In the genomic region with DNA sequence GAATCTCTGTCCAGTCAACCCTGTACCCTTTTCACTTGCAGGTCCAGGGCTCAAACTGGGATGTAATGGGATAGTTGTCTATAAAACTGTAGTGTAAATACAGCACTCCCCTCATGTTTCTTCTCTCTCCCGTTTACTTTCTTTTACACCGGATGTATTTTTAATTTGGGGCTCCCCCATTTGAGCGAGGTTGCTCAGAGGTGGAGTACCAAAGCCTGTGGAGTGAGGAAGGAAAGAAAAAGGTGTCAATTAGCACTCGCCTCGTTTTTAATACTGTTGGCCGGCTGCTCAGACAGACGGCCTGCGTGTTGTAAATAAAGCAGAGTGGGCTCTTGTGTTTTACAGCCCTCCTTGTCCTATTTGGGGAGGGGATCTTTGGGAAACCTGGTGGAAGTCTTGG, we compare ENCODE assay signal across 8 mouse cellular contexts. TPM values are rescaled to one million over a fixed set of nuclear protein-coding genes. Genes with fewer than 3 reads are reported as not detected.
DNase-seq lines count a peak whose midpoint lies in the region; ATAC-seq and TF ChIP-seq lines count a peak whose summit lies in the region.

No protein-coding gene starts in this region.

- H3K4me2 ChIP-seq in embryonic facial prominence, embryonic 14.5 days (ENCODE audit: low read depth, low read length), result peak overlapping the region; percentile 94; the same call in 1 of the 2 replicates
- H3K4me2 ChIP-seq in neural tube, embryonic 12.5 days (replicated peaks), result 0 out of 2 replicates have a peak overlapping the region, but pooled peaks have one; percentile 90

- H3K4me1 ChIP-seq in embryonic facial prominence, embryonic 14.5 days (ENCODE audit: control insufficient read depth, insufficient read depth, low read length), result peaks cover 19% of the 10 kb centered on the region
- H3K4me1 ChIP-seq in neural tube, embryonic 12.5 days, result peaks cover 39% of the 10 kb centered on the region

- ATAC-seq in embryonic facial prominence, embryonic 14.5 days (ENCODE audit: low read depth), result no peak
- no peak for ATAC-seq in neural tube, embryonic 12.5 days (ENCODE audit: low FRiP score, low read depth)

- DNase-seq in left cerebral cortex, adult 2 months (ENCODE audit: extremely low spot score in 1 of 2, low spot score in 2 of 2), result no peak
- DNase-seq in left cerebral cortex, adult 18-20 months (ENCODE audit: low spot score in 2 of 2), result no peak
- DNase-seq in embryonic facial prominence, embryonic 14.5 days (ENCODE audit: low spot score), result no peak
- peak; percentile 77 for DNase-seq in induced T-regulatory cell, adult 2 months (ENCODE audit: low read depth)
- DNase-seq in layer of hippocampus, postnatal 36 days, result no peak
- DNase-seq in layer of hippocampus, postnatal 10 days (ENCODE audit: low spot score in 2 of 2), result no peak
- DNase-seq in cerebellum, adult 11 months, result no peak

- no peak overlapping the region for H3K9ac ChIP-seq in embryonic facial prominence, embryonic 14.5 days (ENCODE audit: low read depth, low read length)
- H3K9ac ChIP-seq in neural tube, embryonic 12.5 days, result no peak overlapping the region

- H3K4me3 ChIP-seq in left cerebral cortex, adult 2 months, result no peak overlapping the region
- peak overlapping the region; percentile 74 for H3K4me3 ChIP-seq in embryonic facial prominence, embryonic 14.5 days (ENCODE audit: low read depth, low read length)
- no peak overlapping the region for H3K4me3 ChIP-seq in neural tube, embryonic 12.5 days

- peaks cover 30% of the 10 kb centered on the region for H3K36me3 ChIP-seq in embryonic facial prominence, embryonic 14.5 days (ENCODE audit: control insufficient read depth, insufficient read depth, low read length)
- H3K36me3 ChIP-seq in neural tube, embryonic 12.5 days, result peaks cover 24% of the 10 kb centered on the region

- 82% methylated on average over 8 of the region's 8 CpGs for WGBS in embryonic facial prominence, embryonic 14.5 days
- 71% methylated on average over 8 of the region's 8 CpGs for WGBS in neural tube, embryonic 12.5 days

- no peaks in the 10 kb centered on the region for H3K9me3 ChIP-seq in embryonic facial prominence, embryonic 14.5 days (ENCODE audit: control insufficient read depth, low read length)
- no peaks in the 10 kb centered on the region for H3K9me3 ChIP-seq in neural tube, embryonic 12.5 days

- H3K27ac ChIP-seq in left cerebral cortex, adult 2 months, result 0 out of 2 replicates have a peak overlapping the region, but pooled peaks have one; percentile 17
- peak overlapping the region; percentile 72 for H3K27ac ChIP-seq in embryonic facial prominence, embryonic 14.5 days (replicated peaks; ENCODE audit: low read depth, low read length)
- H3K27ac ChIP-seq in neural tube, embryonic 12.5 days, result no peak overlapping the region

- TF ChIP-seq CTCF in left cerebral cortex, adult 2 months (IDR thresholded peaks at IDR 0.05), result no peak

- H3K27me3 ChIP-seq in embryonic facial prominence, embryonic 14.5 days (replicated peaks; ENCODE audit: control insufficient read depth, insufficient read depth, low read length), result no peaks in the 10 kb centered on the region
- H3K27me3 ChIP-seq in neural tube, embryonic 12.5 days (replicated peaks), result no peaks in the 10 kb centered on the region

- intact Hi-C loops in left cerebral cortex, adult 2 months (cut with DNase I), result loop anchor here (2.0 kb wide), 1 partner anchor 15 kb away; a partner anchor contains a TSS

RNA-seq across cellular contexts. Expression of a gene that starts 0.7 kb away (rescaled TPM):
- 10 to 100 TPM; 32.6 to 32.9 TPM for total RNA-seq in left cerebral cortex, adult 2 months (2021)
- total RNA-seq in left cerebral cortex, adult 18-20 months (2021), result 10 to 100 TPM; 28.6 to 32.9 TPM
- polyA plus RNA-seq in embryonic facial prominence, embryonic 14.5 days (2014; fragmentation: Nextera tagmentation; extraction: Ambion mirVana), result 30.8 and 36.2 TPM in 2 replicates
- polyA plus RNA-seq in neural tube, embryonic 12.5 days (2016; fragmentation: Nextera tagmentation; extraction: Ambion mirVana), result 39.0 and 40.7 TPM in 2 replicates
- 10 to 100 TPM; 36.8 to 41.7 TPM for total RNA-seq in layer of hippocampus, postnatal 36 days (2021)
- total RNA-seq in layer of hippocampus, postnatal 10 days (2021), result 10 to 100 TPM; 26.1 to 38.9 TPM

RNA-seq across cellular contexts. Expression of a gene that starts 4.1 kb away (rescaled TPM):
- total RNA-seq in left cerebral cortex, adult 2 months (2021), result 10 to 100 TPM; 44.3 to 48.9 TPM
- 10 to 100 TPM; 52.6 to 53.8 TPM for total RNA-seq in left cerebral cortex, adult 18-20 months (2021)
- 47.0 and 49.3 TPM in 2 replicates for polyA plus RNA-seq in embryonic facial prominence, embryonic 14.5 days (2014; fragmentation: Nextera tagmentation; extraction: Ambion mirVana)
- 89.4 and 92.5 TPM in 2 replicates for polyA plus RNA-seq in neural tube, embryonic 12.5 days (2016; fragmentation: Nextera tagmentation; extraction: Ambion mirVana)
- 10 to 100 TPM; 45.4 to 47.4 TPM for total RNA-seq in layer of hippocampus, postnatal 36 days (2021)
- 10 to 100 TPM; 40.1 to 43.7 TPM for total RNA-seq in layer of hippocampus, postnatal 10 days (2021)

RNA-seq across cellular contexts. Expression of a gene that starts 8.7 kb away (rescaled TPM):
- 100 to 1,000 TPM; 209 to 215 TPM for total RNA-seq in left cerebral cortex, adult 2 months (2021)
- total RNA-seq in left cerebral cortex, adult 18-20 months (2021), result 100 to 1,000 TPM; 231 to 236 TPM
- polyA plus RNA-seq in embryonic facial prominence, embryonic 14.5 days (2014; fragmentation: Nextera tagmentation; extraction: Ambion mirVana), result 577 and 590 TPM in 2 replicates
- 577 and 592 TPM in 2 replicates for polyA plus RNA-seq in neural tube, embryonic 12.5 days (2016; fragmentation: Nextera tagmentation; extraction: Ambion mirVana)
- 100 to 1,000 TPM; 232 to 236 TPM for total RNA-seq in layer of hippocampus, postnatal 36 days (2021)
- 100 to 1,000 TPM; 256 to 267 TPM for total RNA-seq in layer of hippocampus, postnatal 10 days (2021)

RNA-seq across cellular contexts. Expression of a gene that starts 15.5 kb away (rescaled TPM):
- total RNA-seq in left cerebral cortex, adult 2 months (2021), result 10 to 100 TPM; 59.4 to 62.5 TPM
- total RNA-seq in left cerebral cortex, adult 18-20 months (2021), result 10 to 100 TPM; 55.6 to 57.9 TPM
- 90.0 and 95.5 TPM in 2 replicates for polyA plus RNA-seq in embryonic facial prominence, embryonic 14.5 days (2014; fragmentation: Nextera tagmentation; extraction: Ambion mirVana)
- 59.1 and 63.7 TPM in 2 replicates for polyA plus RNA-seq in neural tube, embryonic 12.5 days (2016; fragmentation: Nextera tagmentation; extraction: Ambion mirVana)
- total RNA-seq in layer of hippocampus, postnatal 36 days (2021), result 10 to 100 TPM; 54.9 to 58.6 TPM
- 10 to 100 TPM; 55.7 to 57.6 TPM for total RNA-seq in layer of hippocampus, postnatal 10 days (2021)

RNA-seq across cellular contexts. Expression of a gene that starts 17.1 kb away (rescaled TPM):
- total RNA-seq in left cerebral cortex, adult 2 months (2021), result 100 to 1,000 TPM; 818 to 875 TPM
- 100 to 1,000 TPM; 718 to 731 TPM for total RNA-seq in left cerebral cortex, adult 18-20 months (2021)
- polyA plus RNA-seq in embryonic facial prominence, embryonic 14.5 days (2014; fragmentation: Nextera tagmentation; extraction: Ambion mirVana), result 7.3 and 8.4 TPM in 2 replicates
- polyA plus RNA-seq in neural tube, embryonic 12.5 days (2016; fragmentation: Nextera tagmentation; extraction: Ambion mirVana), result 23.6 and 25.5 TPM in 2 replicates
- 100 to 1,000 TPM; 888 to 914 TPM for total RNA-seq in layer of hippocampus, postnatal 36 days (2021)
- total RNA-seq in layer of hippocampus, postnatal 10 days (2021), result 100 to 1,000 TPM; 705 to 717 TPM
